Mouse (Mus musculus) embryonic fibroblast, embryonic 13.5 days (primary cell): ENCODE results near the gene Glce.

Experiments used
- CTCF ChIP-seq: IDR thresholded peaks from 2 replicates; pipeline ENCODE4 v1.5.1; 2011; ENCODE audit warnings: mild to moderate bottlenecking, control low read depth, low read length, moderate library complexity, borderline replicate concordance; ENCODE audit not compliant: insufficient read depth
- POLR2A ChIP-seq: IDR thresholded peaks from 2 replicates; pipeline ENCODE4 v1.6.1; 2011; ENCODE audit warnings: low read depth, mild to moderate bottlenecking, control low read depth, low read length, moderate library complexity

GRCm38 (mm10) chr9:62137259-62137658, 14.8 kb upstream of the Glce start:
- TF ChIP-seq CTCF (no peak), POLR2A (no peak)
